Mouse (Mus musculus) spleen, adult 2 months (tissue): ENCODE measurements at regions not wholly inside any gene's neighbourhood (a gene's known extent, or its start where the extent isn't known, plus 50 kb on each side); places are given as distances from the start of the nearest gene placed in this dataset.

Experiments used
- DNase-seq, 2 experiments: peaks; one replicate each; pipeline versions ENCODE4 v3.0.0 to v3.0.0-alpha.2; 2012 to 2021; ENCODE audit warnings: low spot score in 2 of 2, low read depth in 1 of 2
- H3K27ac ChIP-seq: fragments of 200-500 bp; 2 replicates; pipeline ENCODE4 v1.5.1; 2012; ENCODE audit warnings: low read length, inconsistent platforms; ENCODE audit not compliant: insufficient read depth
- H3K27me3 ChIP-seq: fragments of 200-500 bp; 2 replicates; pipeline ENCODE4 v1.6.1; 2012; ENCODE audit warnings: mild to moderate bottlenecking, moderate library complexity, low read length, inconsistent platforms; ENCODE audit not compliant: control insufficient read depth, insufficient read depth
- H3K36me3 ChIP-seq: fragments of 200-500 bp; 2 replicates; pipeline ENCODE4 v1.6.1; 2012; ENCODE audit warnings: mild to moderate bottlenecking, low read length, inconsistent platforms; ENCODE audit not compliant: control insufficient read depth, insufficient read depth
- H3K4me1 ChIP-seq: fragments of 200-500 bp; 2 replicates; pipeline ENCODE4 v1.6.1; 2011; ENCODE audit warnings: inconsistent platforms; ENCODE audit not compliant: control insufficient read depth, insufficient read depth, insufficient read length
- H3K4me3 ChIP-seq: fragments of 200-500 bp; 2 replicates; pipeline ENCODE4 v1.5.1; 2011; ENCODE audit warnings: mild to moderate bottlenecking, inconsistent platforms; ENCODE audit not compliant: insufficient read depth, insufficient read length; ENCODE audit errors: extremely low read depth
- CTCF ChIP-seq: fragments of 200-500 bp; IDR thresholded peaks from 2 replicates; pipeline ENCODE4 v1.5.1; 2011; ENCODE audit warnings: mild to moderate bottlenecking, inconsistent platforms; ENCODE audit not compliant: insufficient read depth, insufficient read length, insufficient replicate concordance; ENCODE audit errors: extremely low read depth
- POLR2A ChIP-seq: fragments of 200-500 bp; IDR thresholded peaks from 2 replicates; pipeline ENCODE4 v1.6.1; 2011; ENCODE audit warnings: low read depth, low read length, inconsistent platforms
- WGBS: fragments of 180-500 bp; shearing (Covaris S2); methylation state at CpG from one replicate; pipeline ENCODE4 v1.1.7; 2018; 5-methylcytosine and 5-hydroxymethylcytosine counted together

- H3K4me1 ChIP-seq = no peaks in the 10 kb centered on the region
- 73% methylated on average over 7 of the region's 7 CpGs for WGBS
- H3K27ac ChIP-seq = no peak overlapping the region
- TF ChIP-seq CTCF (no peak), POLR2A (no peak)
- H3K36me3 ChIP-seq = no peaks in the 10 kb centered on the region
- no peak for DNase-seq
- H3K4me3 ChIP-seq = no peak overlapping the region
- H3K27me3 ChIP-seq = no peaks in the 10 kb centered on the region
Observed at GRCm38 (mm10) chr5:35156371-35156770, 50.8 kb upstream of the Lrpap1 start.

DNA sequence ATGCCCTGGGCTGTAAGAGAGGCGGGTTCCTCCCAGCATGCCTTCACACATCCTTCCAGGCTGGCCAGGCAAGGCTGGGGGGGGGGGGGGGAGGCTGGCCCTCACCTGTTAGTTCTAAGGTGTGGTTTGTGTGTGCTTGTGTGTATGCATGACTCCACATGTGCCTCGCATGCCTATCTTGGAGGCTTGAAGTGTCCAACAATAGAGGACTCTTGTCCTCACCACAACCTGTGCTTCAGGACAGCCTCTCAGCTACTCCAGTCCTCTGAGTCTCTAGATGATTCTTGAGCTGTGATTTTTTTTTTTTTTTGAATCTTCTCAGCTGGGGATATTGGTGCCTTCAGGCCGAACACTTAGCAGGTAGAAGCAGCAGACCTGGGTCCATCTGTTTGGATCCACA is 50.2 kb upstream of the Lrpap1 start:
- Histone ChIP-seq H3K27me3 (no peaks in the 10 kb centered on the region), H3K27ac (no peak overlapping the region), H3K4me3 (no peak overlapping the region), H3K4me1 (no peaks in the 10 kb centered on the region), H3K36me3 (no peaks in the 10 kb centered on the region)
- TF ChIP-seq CTCF (no peak), POLR2A (no peak)
- DNase-seq = no peak
- 87% methylated on average over 3 of the region's 3 CpGs for WGBS
